Mouse (Mus musculus): ENCODE data around the gene Gm28230. TPM values are rescaled to one million over a fixed set of nuclear protein-coding genes. Genes with fewer than 3 reads are reported as not detected.

Gm28230 gene
- 16.4 and 21.3 TPM in 2 replicates for polyA plus RNA-seq (2012; rRNA removed)

DNA sequence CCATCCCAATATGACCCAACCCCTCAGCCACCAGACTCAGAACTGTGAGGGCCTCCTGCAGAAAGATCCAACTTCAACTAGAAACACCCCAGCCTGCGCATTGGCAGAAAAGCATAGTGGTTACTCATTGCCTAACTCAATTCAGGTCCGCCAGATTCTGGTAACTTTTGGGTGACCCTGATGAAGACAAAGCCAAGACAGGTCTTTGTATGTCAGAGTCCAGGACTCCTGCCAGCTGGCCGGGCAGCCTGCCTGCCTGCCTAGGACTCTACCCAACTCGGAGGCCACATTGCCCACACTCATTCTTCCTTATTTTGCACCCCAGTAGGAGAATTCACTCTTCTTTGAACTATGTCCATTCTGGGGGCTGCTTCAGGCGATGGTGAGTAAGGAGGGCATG lies at the start of gene Gm28230:
TSS of gene Gm28230 (plus strand) at position 178 of the 400 bp plus-strand sequence.
- DNase-seq (ENCODE audit: low read depth) = no peak

DNA sequence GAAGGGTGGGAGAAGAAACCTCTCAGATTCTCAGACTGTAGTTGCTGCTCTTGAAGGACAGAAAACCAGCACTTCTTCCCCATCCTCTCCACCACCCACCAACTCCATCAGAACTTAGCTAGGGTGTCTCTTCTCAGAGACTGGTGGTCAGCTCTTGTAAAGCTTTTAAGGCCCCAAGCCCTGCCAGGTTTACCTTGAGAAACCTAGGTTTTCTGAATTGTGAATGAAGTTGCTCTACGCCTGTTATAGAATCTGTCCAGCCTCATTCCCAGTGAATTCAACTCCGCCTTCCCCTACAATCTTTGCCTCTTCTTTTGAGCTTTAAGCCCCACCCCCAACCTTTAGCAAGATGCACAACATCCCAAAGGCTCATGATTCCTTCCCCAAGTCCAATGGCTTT lies 49.4 kb upstream of the Gm28230 start:
- no peak for DNase-seq (ENCODE audit: low read depth)

DNA sequence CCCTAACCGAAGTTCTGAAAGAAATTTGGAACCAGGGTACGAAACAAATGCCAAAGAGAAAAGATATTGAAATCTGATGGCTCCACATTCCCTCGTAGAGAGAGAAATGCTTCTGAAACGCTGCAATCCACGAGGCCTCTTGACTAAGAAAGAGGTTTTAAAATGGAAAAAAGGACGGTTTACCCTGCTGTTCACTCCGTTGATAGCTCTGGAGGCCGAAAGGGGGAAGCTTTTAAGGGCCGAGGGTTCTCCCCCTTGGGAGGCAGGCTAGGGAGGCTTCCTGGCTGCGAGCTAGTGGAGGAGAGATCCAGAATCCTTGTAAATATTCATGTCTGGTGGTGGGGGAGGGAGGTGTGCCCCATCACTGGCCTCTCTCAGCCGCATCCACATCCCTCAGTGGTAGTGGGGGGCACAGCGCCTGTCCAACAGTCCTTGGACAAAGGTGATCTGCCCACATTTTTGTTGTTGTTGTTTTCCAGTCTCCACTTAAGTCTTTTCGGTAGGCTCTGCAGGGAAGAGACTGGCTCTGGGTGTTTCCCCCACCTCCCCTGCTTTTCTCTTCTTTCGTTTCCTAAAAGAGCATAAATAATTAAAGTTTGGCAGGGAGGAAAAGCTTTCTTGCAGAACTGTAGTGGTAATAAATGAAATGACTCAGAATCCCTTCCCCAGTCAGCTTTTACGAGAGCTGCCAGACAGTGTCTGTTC lies 47.5 kb upstream of the Gm28230 start, which contains the start of gene Hoxd11:
TSS of gene Hoxd11 (plus strand) at position 667 of the 705 bp plus-strand sequence.
- DNase-seq (ENCODE audit: low read depth) = no peak

DNA sequence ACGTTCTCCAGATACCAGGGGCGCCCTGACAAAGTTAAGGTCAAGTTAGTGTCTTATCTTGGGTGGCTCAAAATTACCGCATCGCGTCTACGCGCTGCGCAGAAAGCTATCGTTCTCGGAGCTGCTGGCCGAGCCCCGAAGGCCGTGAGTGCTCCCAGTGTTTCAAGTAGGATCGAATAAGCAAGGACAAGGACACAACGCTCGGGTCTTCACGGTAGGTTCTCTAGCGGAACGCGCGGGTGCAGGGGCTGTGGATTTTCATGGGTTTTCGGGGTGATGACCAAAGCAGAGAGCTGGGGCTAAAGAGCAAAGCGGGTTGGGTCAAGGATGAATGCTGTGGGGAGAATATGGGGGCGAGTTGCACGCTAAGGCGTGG lies 46.9 kb upstream of the Gm28230 start:
- no peak for DNase-seq (ENCODE audit: low read depth)

DNA sequence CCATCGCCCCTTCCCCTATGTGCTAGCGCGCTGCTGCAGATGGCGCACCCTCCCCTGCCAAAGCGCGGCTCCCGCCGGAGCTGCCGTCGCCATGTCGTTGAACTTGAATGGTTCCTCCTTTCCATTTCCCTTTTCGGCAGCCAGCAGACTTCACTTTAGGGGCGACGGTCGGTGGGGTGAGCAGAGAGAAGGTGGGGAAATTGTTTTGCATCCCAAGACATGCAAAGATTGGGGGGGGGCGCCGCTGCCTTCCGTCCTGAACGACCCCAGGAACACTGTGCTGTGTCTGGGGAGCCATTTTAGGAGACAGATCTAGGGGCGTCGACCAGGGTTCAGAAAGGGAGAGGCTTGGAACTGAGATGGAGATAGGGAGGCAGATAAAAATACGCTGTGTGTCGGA lies 46.5 kb upstream of the Gm28230 start:
- DNase-seq (ENCODE audit: low read depth) = no peak

DNA sequence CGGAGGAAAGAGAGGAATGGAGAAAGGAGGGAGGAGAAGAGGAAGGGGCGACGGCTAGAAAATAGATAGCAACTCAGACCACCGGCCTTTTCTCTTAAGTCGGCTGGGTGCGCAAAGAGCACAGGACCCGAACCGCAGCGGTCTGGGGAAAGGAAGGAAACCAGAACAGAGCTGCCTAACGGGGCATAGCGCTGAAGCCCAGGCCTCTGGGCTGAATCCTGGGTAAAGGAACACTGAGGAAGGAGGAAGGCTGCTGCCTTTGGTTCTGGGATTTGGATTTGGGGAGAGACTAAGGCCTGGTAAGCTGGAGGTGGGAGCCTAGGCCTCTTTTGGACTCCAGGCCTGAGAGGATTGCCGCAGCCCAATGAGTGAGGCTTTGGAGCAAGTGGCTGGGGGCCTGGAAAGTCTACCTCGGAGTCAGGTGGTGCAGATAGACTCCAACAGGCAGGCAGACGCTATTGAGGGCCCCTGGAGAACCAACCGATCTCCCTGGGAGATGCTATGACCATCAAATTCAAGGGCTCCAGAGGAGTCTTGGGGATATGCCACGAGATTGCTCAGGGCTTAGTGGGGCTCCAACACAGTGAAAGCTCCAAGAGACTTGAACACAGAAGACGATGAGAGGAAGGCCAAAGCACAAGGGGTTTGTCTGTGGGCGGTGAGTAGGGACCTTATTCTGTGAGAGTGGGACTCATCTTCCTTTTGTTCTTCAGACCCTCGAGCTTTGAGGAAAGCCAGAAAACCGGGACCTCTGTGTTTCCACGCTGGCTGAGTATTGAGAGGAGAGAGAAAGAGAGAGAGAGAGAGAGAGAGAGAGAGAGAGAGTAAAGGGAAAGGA lies 45.7 kb upstream of the Gm28230 start:
- DNase-seq (ENCODE audit: low read depth) = no peak

DNA sequence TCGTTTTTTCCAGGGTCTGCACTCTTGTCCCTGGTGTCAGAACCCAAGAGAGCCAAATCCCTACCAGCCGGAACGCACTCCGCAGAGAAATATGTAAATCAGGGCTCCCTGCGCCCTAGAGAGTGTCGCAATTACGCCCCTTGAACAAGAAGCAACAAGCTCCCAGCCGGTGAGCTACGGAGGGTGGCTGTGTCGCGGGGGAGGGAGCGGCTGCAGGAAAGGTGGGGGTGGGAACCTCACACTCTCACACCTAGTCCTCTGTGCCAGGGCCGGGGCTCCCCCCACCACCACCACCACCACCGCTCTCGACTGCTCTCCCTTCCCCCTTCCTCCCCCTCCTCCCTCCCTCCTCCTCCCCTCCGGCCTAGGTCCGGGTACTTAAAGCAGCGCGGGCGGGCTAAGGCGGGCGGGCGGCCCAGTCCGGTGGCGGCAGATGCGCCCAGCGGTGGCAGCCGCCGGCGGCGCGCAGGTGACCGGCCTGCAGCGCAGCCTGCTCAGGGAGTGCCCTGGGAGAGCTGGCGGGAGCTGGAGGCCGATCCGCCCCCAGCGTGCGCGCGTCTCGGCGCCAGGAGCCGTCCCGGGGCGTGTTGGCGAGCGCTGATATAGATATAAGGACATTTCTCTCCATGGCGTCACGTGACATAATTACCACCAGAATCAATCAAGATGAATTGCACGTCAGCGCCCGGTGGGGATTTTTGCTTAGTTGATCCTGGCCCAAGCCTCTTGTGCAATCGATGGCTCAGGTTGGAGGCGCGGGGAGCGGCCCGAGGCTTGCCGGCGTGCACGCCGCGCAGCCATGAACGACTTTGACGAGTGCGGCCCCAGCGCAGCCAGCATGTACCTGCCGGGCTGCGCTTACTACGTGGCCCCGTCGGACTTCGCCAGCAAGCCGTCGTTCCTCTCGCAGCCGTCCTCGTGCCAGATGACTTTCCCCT lies 44.7 kb upstream of the Gm28230 start:
- DNase-seq (ENCODE audit: low read depth) = no peak

DNA sequence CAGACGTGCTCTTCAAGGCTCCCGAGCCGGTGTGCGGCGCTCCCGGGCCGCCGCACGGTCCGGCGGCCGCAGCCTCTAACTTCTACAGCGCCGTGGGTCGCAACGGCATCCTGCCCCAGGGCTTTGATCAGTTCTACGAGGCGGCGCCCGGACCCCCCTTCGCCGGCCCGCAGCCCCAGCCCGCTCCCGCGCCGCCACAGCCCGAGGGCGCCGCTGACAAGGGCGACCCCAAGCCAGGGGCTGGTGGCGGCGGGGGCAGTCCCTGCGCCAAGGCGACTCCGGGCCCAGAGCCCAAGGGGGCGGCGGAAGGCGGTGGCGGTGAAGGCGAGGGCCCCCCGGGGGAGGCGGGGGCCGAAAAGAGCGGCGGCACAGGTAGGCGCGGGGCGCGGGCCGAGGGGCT lies 43.7 kb upstream of the Gm28230 start:
- DNase-seq (ENCODE audit: low read depth) = no peak

DNA sequence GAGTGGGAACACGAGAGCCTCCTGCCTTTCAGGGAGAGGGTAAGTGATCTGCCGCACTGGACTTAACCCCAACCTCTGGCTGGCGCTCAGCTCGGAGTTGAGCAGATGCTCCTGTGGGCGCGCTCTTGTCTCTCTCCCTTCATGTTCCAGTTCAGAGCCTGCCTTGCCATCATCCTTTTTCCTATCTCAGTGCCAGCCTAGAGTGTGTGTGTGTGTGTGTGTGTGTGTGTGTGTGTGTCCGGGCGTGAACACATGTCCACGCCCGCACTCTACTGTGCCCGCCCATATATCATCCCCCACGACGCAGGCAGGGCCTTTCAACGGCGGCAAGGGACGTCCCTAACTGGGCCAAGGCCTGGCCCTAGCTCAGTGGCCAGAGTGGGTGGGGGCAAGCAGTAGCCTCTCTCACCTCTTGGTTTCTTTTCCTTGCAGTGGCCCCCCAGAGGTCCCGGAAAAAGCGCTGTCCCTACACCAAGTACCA lies 43.0 kb upstream of the Gm28230 start:
- DNase-seq (ENCODE audit: low read depth) = no peak

DNA sequence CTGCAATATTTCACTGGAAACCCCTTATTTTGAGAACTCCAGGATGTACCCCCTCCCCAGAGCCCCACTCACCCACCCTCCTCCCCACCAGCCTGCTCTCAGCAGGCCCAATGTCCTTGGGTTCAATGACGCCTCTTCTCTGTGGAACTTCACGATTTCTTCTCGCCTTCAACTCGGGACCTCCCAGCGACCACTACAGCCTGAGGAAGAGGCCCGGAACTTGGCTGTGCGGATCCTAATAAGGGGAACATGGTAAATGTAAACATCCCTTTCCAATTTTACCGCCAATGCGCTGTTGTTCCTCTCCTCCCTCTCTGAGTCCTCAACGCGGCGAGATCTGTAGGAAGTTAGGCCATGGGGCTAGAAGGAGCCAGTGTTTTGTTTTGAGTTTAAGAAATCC lies 42.4 kb upstream of the Gm28230 start:
- DNase-seq (ENCODE audit: low read depth) = no peak

DNA sequence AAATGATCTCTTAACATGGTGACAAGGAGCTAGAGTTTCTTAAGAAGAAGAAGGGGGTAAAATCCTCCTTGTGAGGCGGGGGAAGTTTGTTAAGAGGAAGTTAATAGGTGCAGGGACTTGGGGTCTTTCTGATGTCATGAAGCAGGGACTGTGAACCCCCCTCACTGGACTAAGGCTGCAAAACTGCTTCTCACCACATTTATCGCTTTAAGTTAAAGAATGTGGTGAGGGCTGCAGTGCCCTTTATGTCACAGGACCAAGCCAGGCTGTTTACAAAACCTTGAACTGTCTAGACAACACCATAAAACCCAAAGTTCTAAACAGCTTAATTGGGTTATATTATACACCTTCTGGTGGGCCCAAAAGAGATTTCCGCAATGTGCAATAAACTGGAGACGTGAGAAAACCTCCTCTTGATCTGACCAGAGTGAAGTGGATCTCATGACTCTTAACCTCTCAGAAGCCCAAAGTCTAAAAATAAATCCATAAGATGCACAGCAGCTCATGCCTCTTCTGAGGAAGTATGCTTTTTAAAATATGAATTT lies 41.4 kb upstream of the Gm28230 start:
- DNase-seq (ENCODE audit: low read depth) = no peak

DNA sequence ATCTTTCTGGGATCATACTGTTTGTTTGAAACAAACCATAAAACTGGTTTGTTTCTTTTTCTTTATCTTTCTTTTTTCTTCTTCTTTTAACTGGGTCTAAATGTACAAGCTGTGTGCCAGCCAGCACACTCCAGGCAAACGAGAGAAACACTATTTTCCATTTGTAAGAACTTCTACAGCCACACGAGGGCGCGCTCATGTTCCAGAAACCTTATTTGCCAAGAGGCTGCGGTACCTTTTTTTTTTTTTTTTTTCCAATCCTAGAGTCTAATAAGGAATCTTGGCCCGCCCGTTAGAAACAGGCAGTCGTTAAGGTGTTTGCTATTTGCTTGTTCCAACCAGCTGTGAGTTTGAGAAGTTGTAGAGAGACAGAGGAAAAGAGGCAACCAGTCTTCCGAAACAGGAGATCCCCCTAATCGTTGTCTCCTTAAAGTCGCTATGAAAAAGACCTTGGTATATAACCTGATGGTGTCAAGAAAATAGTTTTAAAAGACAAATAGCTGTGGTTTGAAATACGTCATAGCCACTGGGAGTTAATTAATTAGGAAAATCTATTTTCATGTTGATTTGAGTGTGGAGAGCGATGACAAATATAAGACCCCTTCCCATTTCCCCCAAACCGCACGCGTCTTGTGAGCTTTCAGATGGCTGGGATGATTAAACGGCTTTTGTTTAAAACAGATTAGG lies 40.1 kb upstream of the Gm28230 start:
- no peak for DNase-seq (ENCODE audit: low read depth)

DNA sequence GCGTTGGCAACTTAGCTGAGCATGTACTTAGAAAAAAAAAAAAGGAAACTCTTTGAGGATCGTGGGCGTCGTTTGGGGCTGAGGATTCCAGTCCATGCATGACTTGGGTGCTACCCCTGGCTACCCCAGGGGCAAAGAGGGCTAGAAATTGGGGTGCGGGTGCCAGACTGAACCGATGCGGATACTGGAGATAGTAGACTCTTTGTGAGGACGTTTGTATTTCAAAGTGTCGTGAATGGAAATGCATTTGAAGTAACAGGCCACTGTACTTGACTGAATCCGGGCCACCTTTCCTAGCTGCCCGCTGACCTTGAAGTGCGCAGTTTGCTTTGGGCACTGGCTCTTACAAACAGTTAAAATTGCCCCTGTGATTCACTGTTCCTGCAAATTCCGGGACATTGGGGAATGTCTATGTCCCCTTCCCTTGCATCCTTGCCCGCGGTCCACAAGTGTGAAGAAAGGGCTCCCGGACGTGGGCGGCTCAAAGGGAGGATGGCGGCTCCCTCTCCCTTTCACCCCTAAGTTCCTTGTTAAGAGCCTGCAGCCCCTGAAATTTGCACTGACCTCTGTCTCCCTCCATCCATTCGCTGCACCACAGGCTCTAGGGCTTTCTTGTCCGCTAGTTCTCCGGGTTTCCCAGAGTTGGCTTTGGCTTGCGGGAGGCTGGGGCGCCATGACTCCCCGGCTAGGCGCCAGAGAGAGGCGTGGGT lies 39.4 kb upstream of the Gm28230 start:
- no peak for DNase-seq (ENCODE audit: low read depth)

DNA sequence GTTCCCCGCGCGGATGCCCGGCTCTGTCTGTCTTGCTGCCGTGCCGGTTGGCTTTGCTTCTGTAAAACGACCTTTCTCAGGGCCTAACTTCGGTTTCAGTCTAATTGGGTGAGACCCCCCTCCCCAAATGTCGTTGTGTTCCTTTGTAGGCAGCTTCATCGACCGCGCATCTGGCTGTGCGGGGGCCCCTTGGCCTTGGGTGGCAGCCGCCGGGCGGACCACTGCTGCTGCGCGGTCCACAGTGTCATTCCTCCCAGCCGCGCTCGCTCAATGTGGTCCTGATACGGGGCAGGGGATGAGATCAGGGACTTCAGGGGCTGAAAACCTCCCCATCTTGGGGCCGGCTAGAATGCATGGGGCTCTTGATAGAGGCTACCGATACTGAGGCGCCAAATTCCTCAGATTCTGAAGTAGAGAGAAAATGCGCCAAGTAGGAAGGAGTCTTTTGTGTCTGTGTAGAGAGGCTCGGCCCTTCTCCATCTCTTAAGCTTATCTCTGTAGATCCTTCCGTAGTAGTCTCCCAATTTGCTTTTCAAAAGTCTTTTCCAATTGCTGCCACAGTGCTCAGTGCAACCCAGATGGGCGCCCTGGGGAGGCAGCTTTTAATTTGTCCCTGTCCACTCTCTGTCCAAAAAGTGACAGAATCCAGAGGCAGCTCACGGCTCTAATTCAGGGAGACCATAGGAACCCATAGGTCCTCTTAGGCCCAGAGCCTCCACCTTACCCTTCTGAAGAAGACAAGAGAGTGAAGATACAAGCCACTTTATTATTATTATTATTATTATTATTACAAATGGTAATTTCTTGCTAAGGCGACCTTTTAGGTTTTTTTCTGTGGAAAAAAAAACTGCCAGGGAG lies 38.6 kb upstream of the Gm28230 start:
- no peak for DNase-seq (ENCODE audit: low read depth)

DNA sequence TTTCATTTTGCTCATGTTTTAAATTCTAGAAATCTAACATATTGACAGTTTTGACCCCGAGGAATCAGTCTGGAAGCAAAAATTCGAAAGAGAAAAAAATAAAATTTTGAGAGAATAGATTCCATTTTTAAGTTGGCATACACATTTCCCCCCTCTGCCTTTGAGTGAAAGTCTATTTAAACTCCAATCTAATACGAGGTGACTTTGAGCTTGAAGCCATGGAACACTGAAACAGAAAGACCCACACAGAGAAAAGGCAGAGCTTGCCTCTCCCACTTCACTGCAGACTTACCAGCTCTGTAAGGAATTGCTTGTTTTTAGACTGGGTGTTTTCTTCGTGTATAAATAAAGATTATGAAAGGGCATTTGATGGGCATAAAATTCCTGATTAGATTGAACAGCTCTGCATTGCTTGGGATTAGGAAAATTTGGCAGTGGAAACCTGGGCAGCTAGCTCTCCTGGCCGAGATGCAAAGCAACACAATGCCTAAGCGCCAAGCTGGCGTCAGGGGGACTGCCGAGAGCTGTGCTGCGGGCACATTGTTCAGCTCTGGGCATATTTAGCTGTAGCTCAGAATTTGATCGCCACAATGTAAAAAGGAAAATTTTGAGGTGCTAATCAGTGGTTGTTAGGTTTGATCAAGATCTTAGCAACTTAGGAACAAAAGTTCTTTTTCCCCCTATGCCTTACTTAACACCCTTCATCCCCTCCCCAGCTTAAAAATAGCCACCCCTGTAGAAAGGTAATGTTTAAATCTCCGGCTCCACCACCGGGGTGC lies 37.5 kb upstream of the Gm28230 start:
- DNase-seq (ENCODE audit: low read depth) = no peak

DNA sequence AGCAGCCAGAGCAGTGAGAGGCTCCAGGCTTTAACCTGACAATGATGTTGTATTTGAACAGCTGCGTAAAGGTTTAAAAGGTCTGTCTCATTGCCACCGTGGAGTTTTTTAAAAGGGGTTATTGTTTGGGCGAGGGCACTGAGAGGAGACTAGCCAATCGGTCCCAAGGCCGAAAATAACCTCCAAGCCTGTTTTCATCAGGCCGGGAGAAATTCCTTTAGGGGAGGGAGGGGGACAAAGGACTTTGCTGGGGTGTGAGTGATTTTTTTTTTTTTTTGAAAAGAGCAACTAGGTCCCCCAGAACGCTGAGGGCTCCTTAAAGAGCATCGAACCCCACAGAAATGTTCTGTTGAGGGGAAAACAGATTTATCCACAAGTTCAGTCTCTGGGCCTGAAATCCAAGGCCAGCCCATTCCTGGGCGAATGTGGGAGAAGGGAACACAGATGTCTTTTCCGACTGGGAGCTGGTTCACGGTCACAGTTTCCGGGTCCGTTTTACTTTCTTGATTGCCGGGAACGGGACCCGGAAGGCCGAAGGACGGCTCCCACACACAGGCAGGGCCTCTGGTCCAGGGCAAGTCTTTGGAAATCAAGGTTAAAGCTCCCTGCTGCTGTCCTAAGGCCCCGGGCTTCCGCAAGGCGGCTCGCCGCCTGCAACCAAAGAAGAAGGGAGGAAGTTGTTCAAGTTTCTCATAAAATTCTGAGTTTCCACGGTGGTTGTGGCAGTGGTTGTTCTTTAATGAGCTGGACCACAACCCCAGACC lies 36.8 kb upstream of the Gm28230 start:
- DNase-seq (ENCODE audit: low read depth) = no peak

DNA sequence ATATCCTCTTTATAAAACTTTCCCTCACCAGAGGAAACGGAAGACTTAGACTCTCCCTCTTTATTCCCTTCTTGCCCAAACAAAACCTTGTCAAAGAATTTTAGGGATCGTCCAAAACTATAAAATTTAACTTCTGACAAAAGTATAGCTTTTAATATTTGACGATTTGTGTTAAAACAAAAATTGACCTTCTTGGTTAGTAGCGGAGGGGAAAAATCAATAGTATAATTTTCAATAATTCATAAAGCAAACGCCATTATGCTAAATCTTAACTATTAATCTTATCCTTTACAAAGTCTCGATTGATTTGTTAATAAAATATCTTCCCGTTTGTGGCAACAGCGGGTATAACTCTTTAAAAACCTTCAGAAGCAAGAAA lies 36.2 kb upstream of the Gm28230 start:
- DNase-seq (ENCODE audit: low read depth) = no peak

Measured in gonadal fat pad, adult 2 months (tissue).